Mouse (Mus musculus): ENCODE measurements around the gene Kif13a.

Gene Kif13a

GRCm38 (mm10) chr13:46921559-46921958 lies 8.1 kb downstream of the Kif13a start:
- DNase-seq (ENCODE audit: low spot score): no peak

- DNase-seq (ENCODE audit: low spot score): no peak
These were observed 9.9 kb downstream of the Kif13a start for GRCm38 (mm10) chr13:46919797-46920196.

- DNase-seq (ENCODE audit: low spot score): no peak
These were observed 11.2 kb downstream of the Kif13a start for GRCm38 (mm10) chr13:46918509-46918908.

GRCm38 (mm10) chr13:46911960-46912359 lies 17.7 kb downstream of the Kif13a start:
- DNase-seq (ENCODE audit: low spot score): no peak

- DNase-seq (ENCODE audit: low spot score): no peak
These were observed 18.6 kb downstream of the Kif13a start for GRCm38 (mm10) chr13:46911018-46911419.

GRCm38 (mm10) chr13:46909946-46910345 lies 19.7 kb downstream of the Kif13a start:
- no peak for DNase-seq (ENCODE audit: low spot score)

GRCm38 (mm10) chr13:46909005-46909565 lies 20.6 kb downstream of the Kif13a start:
- no peak for DNase-seq (ENCODE audit: low spot score)

- no peak for DNase-seq (ENCODE audit: low spot score)
These were observed 21.3 kb downstream of the Kif13a start for GRCm38 (mm10) chr13:46908387-46908786.

- DNase-seq (ENCODE audit: low spot score): no peak
These were observed 21.8 kb downstream of the Kif13a start for GRCm38 (mm10) chr13:46907861-46908260.

GRCm38 (mm10) chr13:46907115-46907514 lies 22.6 kb downstream of the Kif13a start:
- no peak for DNase-seq (ENCODE audit: low spot score)

GRCm38 (mm10) chr13:46905971-46906370 lies 23.7 kb downstream of the Kif13a start:
- DNase-seq (ENCODE audit: low spot score): no peak

- no peak for DNase-seq (ENCODE audit: low spot score)
These were observed 24.6 kb downstream of the Kif13a start for GRCm38 (mm10) chr13:46904982-46905621.

- no peak for DNase-seq (ENCODE audit: low spot score)
These were observed 27.0 kb downstream of the Kif13a start for GRCm38 (mm10) chr13:46902568-46903255.

GRCm38 (mm10) chr13:46900870-46901555 lies 28.7 kb downstream of the Kif13a start:
- DNase-seq (ENCODE audit: low spot score): no peak

GRCm38 (mm10) chr13:46898837-46899236 lies 30.8 kb downstream of the Kif13a start:
- DNase-seq (ENCODE audit: low spot score): no peak

- DNase-seq (ENCODE audit: low spot score): no peak
These were observed 31.3 kb downstream of the Kif13a start for GRCm38 (mm10) chr13:46898411-46898810.

- DNase-seq (ENCODE audit: low spot score): no peak
These were observed 37.3 kb downstream of the Kif13a start for GRCm38 (mm10) chr13:46892380-46892779.

GRCm38 (mm10) chr13:46888150-46888683 lies 41.5 kb downstream of the Kif13a start:
- no peak for DNase-seq (ENCODE audit: low spot score)

- no peak for DNase-seq (ENCODE audit: low spot score)
These were observed 43.0 kb downstream of the Kif13a start for GRCm38 (mm10) chr13:46886497-46887261.

- DNase-seq (ENCODE audit: low spot score): no peak
These were observed 44.0 kb downstream of the Kif13a start for GRCm38 (mm10) chr13:46885759-46886060.

- no peak for DNase-seq (ENCODE audit: low spot score)
These were observed 44.5 kb downstream of the Kif13a start for GRCm38 (mm10) chr13:46884898-46885758.

Measured in urinary bladder, postnatal 10 days (tissue).